Mouse (Mus musculus): ENCODE data around the gene Traf6.

The Traf6 gene

DNA sequence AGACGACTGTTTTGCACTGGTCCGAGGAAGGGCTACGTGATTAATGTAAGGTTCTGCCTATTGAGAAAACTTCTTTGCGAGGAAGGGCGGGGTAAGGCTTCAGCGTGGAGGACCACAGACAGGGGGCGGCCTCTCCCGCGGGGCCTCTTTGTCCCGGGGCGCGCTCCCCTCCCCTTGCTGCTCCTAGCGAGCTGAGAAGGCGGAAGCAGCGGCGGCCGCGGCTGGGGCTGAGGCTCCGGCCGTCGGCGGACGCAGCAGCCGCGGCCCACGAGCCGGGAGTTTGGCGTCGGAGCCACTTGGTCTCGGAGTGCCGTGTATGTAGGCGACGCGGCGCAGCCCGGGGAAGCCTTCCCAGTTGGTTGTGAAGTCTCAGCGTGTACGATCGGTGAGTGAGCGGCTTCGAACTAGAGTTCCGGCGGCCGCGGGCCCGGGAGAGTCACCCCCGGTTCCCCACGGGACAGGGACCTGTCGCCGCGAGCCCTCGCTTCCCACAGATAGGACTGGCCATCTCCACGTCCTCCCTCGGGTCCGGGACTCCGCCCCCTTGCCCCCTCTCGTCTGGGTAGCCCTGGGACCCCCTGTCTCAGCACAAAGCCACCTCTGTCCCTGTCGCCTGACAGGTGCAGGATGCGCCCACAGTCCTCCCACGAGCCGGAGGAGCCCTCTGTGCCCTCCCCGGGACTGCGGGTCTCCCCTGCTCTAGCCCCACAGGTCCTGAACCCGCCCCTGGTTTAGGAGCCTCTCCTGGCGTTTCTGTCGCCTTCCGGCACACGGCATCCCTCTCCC is at the start of gene Traf6:
Gene Traf6 (plus strand): TSS at position 194 of the 786 bp plus-strand sequence.
- DNase-seq = peak; percentile 92

DNA sequence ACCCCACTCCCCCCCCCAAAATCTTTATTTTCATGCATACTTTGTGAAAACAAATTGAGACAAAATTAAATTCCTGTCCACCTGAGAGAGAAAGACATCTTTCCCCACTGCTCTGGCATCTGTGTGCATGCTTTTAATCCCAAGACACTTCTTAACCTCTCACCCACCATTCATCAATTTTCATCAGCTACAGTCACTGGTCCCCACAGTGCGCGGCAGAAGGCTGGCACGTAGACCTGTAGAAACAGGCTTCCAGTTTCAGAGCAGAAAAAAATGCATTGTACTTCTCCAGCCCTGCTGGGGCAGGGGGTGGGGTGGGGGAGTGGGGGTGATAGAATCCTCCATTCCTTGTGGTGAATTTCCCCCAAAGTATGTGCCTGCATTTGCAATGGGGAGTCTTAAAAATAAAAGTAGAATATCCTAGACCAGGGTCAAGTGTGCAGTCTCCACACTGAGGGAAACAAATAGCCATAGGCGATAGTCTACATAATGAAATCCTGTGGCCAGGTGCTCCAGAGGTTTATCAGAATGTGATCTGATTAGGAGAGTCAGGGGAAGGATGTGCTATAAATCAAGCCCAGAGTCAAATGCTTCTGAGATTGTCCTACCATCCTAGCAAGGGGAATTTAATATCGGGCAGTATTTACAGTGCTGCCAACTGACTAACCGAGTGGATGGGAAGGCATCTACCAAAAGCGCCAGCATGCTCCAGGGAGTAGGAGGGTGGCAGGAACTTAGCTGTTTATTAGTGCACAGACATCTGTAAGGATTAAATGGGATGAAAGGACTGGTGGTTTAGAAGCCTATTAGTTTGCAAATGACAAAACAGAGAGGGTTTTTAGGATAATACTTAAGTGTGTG is 39.0 kb upstream of the Traf6 start:
- DNase-seq = no peak

DNA sequence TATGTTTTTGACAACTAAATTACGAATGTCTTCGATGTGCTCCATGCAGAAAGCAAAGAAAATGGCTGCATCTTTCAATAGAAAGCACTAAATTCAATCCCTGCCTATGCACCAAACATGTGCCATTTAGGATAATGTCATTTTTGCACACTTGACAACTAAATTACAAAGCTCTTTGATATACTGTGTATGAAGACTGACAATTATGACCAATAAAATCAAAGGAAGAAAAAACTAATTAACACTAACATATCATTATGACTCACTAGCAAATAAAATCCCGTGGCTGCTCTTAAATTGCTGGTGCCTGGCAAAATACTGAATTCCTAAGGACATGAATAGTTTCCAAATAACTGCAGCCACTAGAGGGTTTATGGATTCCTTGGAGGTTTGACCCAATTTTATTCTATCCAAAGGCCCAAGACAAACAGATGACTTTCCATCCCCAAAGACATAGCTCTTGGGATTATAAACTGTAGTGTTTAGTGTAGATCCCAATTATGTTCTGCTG is 38.3 kb upstream of the Traf6 start:
- no peak for DNase-seq

DNA sequence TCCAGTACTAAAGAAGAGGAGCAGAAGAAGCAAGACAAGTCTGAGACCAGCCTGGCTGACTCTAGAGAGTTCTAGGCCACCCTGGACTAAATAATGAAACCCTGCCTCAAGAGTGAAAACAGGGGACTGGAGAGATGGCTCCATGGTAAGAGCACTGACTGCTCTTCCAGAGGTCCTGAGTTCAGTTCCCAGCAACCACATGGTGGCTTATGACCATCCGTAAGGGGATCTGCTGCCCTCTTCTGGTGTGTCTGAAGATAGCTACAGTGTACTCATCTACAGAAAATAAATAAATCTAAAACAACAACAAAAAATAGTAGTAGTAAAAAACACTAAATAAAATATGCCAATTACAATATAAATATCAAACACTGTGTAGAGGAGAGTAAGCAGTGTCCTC is 32.4 kb upstream of the Traf6 start:
- DNase-seq = no peak

DNA sequence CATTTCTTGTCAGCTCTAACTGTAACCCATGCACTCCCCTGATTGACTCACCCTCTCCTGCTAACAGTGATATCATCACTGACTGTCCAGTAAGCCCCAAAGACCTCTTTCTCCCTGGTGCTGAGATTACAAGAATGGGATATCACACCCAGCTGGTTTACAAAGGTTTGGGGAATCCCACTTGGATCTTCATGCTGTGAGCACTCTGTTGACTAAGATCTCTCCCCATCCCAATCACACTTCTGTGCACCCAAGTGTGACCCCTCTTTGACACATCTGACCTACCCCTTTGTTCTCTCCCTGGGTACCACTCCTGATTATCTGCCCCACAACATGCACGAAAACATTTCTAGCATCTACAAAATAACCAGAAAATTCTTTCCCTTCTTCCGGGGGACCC is 29.9 kb upstream of the Traf6 start:
- no peak for DNase-seq

DNA sequence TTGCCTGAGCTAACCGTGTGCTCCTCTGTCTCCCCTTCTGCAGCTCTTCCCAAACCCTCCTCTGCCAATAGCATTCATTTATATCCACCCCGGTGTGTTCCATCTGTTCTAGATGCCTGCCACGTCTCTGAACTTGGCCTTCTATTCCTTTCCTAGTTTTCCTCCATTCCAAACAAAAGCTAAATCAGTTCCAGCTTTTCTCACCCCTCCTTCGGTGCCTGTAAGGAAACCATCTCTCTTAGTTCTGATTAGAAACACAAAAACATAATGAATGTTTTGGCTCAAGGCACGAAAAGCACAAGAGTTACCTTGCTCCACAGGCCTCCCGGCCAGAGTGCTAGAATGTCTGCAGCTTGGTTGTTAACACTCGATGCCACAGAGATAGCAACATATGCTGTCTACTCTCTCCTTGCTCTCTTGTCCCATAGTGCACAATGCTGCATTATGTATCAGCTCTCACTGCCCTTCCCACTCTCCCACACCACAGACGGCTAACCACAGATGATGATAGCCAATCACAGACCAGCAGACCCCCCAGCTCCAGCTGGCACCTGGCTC is 29.0 kb upstream of the Traf6 start, which contains the start of the genes Rag1 and B230118H07Rik:
Gene Rag1 (minus strand): TSS at position 388 of the 558 bp plus-strand sequence.
Gene B230118H07Rik (minus strand): TSS at position 419 of the 558 bp plus-strand sequence.
- no peak for DNase-seq

DNA sequence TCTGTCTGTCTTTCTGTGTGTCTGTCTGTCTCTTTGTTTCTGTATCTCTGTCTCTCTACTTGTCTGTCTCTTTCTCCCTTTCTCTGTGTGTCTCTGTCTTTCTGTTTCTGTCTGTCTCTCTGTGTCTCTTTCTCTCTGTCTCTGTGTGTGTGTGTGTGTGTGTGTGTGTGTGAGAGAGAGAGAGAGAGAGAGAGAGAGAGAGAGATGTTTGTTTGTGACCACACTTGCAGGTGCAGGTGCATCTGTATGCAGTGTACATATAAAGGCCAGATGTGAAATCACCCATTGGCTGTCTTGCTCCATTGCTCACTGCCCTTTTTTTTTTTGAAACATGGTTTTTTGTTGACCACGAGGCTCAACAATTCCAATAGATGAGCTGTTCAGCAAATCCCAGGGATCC is 27.8 kb upstream of the Traf6 start:
- DNase-seq = no peak

DNA sequence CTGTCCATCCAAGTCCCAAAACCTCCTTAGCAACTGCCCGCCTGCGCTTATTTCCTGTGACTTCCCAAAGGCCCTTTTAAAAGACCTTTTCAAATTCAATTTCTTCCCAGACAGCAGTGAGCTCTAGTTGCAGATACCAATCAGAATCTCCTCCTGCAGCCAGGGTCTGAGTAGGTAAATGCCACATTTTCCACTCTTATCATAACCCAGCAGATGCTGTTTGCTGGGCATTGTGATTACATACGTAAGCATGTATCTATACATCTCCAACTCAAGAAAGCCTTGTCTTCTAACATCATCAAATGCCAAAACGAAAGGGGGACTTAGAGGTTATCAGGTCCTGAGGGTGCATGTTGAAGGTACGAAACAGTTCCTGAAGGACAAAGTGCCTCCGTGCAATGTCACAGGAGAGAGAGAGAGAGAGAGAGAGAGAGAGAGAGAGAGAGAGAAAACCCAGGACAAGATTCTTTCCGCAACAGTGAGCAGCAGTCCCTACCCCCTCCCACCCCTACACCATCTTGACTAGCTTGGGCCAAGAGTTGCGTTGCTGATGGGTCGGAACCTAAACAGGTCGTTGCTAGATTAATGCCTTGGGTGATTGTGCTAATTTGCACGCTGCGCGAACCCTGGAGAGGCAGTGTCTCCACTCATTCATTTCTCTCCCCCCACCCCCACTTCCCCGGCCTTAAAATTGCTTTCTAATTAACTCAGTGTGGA is 25.9 kb upstream of the Traf6 start:
- no peak for DNase-seq

DNA sequence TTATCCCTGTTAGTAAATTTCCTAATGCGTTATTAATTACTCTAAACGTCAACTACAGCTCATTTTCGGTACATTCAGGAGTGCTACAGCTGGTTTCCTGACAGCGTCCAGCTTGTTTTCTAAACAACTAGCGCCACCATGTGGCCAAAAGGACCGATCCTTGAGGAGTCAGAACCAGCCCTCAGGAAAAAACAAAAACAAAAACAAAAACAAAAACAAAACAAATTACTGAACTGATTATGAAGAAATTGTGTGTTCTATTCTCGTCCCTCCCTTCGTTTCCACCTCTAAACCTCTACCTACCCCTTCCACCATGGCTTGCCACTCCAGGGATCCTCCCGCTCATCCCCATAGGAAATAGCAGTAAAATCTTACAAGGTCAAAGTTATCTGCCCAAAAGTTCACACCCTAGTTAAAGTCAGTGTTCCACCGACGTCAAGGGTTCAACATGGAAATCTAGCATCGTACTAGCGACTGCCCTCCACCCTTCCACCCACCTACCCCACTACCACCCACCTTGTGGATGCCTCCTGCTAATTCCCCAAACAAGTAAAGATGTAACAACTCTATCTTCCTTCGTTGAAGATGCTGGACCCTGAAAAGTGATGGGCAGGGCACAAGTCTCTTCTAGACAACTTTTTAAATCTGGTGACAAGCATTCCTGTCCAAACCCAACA is 25.2 kb upstream of the Traf6 start:
- peak; percentile 83 for DNase-seq

DNA sequence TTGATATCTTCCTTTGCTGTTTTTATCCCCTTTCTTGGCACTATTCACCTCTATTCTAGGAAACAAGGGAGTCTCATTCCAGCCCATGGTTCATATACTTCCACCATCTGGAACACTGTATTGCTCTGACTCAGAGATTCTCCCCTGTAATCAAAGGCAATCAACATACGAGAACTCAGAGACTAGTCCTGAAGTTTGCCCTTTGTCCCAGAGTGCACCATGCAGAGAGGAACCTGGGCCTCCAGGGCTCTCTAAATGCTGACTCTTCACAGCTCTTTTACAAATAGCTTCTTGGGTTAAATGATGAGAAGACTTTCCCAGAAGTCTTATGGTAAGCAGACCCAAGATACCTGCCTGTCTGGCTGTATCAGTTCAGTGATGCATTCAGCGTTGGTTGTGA is 17.7 kb upstream of the Traf6 start:
- DNase-seq = no peak

DNA sequence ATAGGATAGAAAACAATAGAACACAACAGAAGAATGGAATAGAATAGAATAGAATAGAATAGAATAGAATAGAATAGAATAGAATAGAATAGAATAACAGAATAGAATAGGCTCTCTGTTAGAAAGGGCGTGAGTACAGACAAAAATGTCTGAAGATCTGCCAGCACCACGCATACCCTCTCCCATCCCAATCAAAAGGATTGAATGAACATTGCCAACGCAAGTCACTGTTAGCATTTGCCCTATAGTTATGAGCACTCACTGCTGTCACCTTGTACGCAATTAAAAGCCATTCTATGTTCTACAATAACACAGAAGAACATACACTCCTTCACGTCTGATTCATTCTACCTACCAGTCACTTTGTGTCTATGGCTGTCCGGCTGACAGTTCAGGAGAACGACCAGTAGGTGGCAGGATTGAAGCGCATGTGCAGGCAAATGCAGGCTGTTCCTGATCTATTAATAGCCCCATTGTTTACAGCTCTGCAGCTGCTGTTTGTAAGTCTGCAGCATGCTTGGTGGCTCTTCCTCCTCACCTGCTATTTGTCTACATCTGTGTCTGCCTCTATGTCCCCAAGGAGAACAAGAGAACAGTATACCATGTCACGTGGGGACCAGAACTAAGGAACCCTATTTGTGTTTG is 13.0 kb upstream of the Traf6 start:
- DNase-seq = peak; percentile 78

DNA sequence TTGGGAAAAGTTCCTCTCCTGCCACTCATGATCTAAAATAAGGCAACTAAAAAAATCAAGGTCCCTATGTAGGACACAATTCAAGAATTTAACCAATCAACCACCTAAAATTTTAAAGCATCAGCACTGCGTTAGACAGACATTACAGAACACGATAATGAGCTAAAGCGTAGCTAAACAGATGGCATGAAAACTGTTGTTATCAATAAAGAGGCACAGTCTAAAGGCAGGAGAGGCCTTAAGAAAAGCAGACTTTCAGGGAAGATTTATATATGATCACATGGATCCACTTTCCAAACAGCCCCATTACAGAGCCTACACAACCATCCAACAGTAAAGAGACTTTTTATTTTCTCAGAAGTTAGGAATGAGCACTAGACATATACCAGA is 12.5 kb upstream of the Traf6 start:
- no peak for DNase-seq

DNA sequence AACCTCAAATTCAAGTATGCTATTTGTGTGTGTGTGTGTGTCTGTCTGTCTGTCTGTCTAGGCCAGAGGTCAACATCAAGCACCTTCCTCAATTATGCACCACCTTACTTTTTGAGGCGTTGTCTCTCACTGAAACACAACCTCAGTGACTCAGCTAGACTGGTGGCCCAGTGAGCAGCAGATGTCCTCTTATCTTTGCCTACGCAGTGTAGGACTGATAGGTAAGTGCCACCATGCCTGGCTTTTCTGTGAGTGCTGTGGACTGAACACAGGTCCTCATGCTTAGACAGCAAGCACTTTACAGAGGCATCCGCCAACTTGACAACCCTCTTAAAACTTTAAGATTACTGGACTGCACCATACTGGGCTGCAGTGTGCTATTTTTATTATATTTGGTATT is 9.5 kb upstream of the Traf6 start:
- DNase-seq = no peak

DNA sequence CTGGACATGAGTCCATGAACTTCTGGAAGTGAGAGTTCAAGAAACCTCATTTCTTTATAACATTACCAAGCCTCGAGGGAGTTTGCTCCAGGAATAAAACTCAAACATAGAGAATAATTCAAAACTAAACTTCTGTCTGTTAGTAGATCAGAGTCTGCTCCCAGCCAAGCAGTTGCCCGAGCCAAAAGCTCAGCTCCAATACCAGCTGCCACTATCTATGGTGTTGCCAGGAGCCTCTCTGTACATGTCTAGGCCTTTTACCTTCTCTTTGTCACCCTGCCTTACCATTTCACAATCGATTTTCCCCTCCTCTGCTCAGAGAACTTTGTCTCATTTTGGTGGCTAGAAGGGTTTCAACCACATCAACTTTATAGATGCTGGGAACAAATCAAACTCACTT is 4.7 kb upstream of the Traf6 start:
- no peak for DNase-seq

DNA sequence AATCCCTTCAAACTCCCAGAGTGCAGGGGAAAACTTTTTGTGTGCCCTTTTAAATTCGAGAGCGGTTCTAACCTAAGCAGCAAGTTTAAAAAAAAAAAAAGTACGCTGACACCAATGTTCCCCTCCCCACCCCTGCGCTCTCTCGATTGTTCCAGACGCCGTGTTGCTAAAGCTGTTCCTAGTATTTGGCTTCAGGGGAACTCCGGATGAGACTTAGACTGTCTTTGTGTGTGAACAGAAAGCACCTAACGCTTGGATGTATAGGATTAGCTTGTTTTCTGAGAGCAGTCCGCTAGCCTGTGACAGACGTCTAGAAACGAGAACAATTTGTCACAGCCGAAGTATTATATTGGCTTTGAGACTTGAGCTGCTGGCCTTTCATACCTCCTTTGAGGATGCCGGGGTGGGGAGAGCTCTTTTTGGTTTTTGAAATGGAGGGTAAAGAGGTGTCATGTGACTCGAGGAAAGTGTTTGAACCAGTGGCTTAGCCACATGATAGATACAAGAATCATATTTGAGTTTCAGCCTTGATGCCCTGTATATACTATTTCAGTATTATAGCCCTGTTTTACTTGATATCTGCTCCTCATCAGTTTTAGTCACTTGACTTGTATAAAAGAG is 1.0 kb downstream of the Traf6 start:
- DNase-seq = peak; percentile 19

DNA sequence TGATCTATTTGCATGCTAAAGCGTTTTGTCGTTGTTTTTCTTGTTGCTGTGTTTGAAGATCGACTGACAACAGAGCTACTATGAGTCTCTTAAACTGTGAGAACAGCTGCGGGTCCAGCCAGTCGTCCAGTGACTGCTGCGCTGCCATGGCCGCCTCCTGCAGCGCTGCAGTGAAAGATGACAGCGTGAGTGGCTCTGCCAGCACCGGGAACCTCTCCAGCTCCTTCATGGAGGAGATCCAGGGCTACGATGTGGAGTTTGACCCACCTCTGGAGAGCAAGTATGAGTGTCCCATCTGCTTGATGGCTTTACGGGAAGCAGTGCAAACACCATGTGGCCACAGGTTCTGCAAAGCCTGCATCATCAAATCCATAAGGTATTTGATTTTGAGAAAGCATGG is 6.2 kb downstream of the Traf6 start:
- no peak for DNase-seq

DNA sequence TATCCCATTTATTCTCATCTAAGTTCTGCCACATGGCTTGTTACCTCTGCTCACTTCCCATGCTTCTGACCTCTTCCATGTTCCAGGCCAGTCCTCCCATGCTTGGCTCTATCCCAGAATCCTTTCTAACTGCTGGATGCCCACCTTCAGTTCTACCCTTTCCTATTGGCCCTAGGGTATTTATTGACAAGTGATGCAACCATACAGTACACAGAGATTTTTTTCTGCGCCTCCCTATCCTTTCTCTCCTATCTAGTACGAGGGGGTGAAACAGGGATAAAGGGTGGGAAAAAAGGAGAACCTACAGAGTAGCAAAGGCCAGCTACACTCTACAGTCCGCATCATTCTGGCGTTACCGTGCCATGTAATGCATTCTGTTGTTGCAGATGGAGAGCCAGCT is 9.8 kb downstream of the Traf6 start:
- no peak for DNase-seq

DNA sequence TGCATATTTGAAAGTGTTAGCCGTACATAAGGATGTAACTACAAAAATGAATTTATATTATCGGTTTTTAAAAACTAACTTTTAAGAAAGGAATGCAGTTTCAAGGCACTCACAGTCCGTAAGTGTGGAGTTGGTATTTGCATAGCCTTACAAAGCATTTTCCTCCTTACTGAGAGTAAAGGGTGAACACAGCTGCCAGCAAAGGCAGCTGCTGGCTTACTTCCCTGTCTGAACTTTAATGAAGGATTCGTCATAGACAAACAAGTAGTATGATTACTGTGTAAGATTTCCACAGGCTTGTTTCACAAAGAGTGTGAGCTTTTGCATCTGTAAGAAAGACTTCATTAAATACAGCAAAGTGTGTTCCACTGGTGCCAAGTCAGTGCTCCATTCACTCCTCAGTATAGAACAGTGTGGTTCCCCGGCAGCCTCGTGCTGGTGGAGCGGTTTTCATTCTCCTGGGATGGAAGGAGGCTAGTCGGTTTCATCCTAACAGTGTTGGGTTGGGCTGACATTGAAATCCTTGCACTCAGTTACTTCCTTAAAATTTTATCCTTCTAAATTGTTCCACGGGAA is 12.1 kb downstream of the Traf6 start:
- DNase-seq = no peak

DNA sequence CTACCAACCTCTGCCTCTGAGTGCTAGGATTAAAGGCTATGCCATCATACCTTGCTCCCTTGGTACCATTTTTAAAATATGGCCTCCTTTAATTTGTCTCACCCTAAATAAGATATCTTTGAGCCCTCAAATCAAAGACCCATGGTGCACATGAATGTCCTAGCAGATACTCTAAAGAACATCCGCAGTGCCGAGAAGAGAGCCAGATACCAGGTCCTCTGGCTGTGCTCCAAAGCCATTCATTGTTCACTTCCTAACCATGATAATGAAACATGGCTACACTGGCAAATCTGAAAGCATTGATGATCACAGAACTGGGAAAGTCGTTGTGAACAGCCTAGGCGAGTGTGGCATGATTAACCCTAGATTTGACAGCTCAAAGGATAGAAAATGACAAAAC is 14.8 kb downstream of the Traf6 start:
- no peak for DNase-seq

DNA sequence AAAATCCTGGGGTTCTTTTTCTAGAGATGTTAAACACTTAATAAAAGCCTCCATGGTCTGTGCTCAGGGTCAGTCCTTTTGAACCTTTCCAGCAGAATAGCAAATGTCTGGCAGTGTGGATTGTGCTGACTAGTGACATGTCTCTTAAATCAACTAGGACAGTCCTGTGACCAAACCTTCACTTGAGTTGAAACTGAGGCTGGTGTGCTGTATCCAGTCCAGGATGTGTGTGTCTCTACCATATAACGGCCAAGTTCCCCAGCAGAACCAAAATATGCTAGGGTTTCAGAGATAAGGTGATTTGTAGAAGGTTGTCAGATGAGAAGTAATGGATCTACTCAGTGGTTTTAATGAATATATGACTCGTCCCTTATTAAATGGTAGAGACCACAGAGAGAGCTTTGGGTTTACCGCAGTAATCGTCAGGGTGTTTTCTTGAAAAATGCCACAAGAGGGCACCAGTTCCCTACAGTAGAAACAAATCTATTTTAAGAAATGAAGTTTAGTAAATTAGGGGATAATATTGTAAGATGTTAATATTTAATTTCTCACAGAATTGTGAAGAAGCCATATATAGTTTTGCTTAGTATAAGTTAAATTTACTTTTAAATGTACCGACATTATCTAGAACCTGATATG is 15.5 kb downstream of the Traf6 start:
- peak; percentile 38 for DNase-seq

Measured in lung, postnatal 14 days (tissue).